Mouse (Mus musculus) common myeloid progenitor, adult 5-6 weeks (primary cell): ENCODE data around the gene Tctex1d4. TPM values are rescaled to one million over a fixed set of nuclear protein-coding genes. Genes with fewer than 3 reads are reported as not detected.

Experiments
- ATAC-seq: replicated peaks from 2 replicates; pipeline ENCODE4 v1.8.0; 2016; ENCODE audit warnings: low read depth, mild to moderate bottlenecking, moderate TSS enrichment, inconsistent platforms; ENCODE audit not compliant: poor library complexity, severe bottlenecking
- total RNA-seq: library from RNA; stranded (forward); fragments of 200-1000, 187-1606 nt; gene quantifications from 2 replicates; pipeline ENCODE4 v1.2.3, GENCODE M21; 2017

Gene Tctex1d4
- total RNA-seq, 1 experiment from 2014 or later = not detected

DNA sequence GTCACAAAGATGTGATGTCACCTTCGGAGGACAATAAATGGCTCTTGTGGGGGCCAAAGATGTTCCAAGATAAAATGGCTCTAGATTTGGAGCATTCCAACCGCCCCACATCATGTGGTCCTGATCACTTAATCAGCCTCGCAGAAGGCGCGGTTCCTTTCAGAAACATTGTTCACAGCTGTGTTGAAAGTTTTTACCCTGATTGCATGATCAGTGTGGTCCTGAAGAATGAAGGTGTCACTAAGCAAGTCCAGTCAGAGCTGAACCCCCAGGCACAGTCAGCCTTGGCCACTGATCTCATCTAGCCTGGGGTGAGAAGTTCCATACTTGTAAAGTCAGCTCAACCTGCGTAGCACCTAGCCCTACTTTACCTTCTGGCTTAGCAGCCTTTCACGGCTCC lies 8.7 kb upstream of the Tctex1d4 start:
- ATAC-seq = no peak

DNA sequence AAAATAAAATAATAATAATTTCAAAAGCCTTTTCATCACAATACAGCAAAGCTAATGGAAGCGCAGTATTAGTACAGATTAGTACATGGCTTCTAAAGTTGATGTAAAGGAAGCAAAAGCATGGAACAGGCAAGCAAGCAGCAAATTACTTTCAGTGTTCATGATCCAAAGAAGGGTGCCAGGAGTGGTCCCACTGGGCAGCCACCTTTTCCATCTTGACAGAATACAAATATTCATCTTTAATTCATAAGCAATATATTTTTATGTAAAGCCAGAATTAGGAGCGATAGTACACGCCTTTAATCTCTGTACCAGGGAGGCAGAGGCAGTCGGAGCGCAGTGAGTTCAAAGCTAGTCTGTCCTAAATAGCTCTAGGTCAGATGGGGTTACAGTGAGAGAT lies 7.0 kb upstream of the Tctex1d4 start:
- ATAC-seq = no peak

DNA sequence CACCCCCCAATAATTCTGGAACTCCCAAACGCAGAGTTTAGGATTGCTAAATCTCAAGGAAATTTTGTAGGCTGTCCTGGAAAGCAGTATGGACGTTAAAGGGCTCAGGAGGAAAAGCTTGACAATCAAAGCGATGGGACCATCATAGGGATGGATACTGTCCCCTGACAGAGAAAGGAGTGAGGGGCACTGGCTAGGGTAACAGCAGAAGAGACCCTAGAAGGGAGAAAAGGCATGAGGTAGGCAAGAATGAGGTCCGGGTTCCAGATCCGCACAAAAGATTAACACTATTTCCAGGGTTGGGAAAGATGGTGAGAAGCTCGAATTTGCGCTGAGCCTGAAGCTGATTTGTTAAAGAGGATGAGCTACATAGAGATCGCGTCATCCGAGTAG lies 6.5 kb upstream of the Tctex1d4 start:
- no peak for ATAC-seq

DNA sequence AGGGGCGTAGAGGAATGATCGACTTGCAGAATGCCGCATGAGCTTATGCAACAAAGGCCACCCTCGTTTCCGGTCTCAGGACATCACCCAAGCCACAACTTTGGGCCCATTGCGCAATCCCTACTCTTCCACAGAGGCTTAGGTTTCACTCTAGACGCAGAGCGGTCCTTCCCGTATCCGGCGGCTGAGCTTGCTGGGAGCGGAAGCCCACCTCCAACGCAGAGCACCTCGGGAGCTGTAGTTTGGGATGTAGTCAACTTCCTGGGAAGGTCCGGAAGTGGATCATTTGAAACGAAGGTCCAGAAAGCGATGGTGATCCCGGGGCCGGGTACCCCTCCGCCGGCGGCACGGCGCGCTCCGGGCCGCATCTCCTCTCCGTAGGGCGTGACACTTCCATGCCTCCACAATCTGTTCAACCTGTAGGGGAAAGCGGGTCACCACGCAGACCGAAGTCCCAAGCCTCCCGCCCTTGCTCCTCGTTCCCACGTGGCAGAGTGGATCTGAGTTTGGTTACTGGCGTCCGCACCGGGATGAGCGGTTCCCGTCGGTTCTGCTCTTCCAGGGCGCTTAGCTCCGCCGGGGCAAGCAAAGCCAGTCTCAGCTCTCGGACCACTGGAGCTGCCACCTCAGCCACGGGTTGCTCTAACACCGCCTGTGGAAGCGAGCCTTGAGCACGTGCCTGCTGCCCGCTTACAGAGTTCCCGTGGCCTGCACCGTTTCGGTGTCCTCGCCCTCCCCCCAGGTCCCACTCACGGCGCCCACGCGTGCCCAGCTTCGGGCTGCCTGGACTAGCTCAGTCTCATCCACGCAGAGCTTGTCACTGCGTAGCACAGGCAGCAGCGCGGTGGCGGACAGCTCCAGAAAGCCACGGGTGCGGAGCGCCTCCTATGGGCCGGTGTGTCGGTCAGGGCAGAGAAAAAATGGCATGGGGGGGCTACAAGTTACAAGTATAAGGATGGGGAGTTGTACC lies 5.9 kb upstream of the Tctex1d4 start:
- peak; percentile 67 for ATAC-seq

DNA sequence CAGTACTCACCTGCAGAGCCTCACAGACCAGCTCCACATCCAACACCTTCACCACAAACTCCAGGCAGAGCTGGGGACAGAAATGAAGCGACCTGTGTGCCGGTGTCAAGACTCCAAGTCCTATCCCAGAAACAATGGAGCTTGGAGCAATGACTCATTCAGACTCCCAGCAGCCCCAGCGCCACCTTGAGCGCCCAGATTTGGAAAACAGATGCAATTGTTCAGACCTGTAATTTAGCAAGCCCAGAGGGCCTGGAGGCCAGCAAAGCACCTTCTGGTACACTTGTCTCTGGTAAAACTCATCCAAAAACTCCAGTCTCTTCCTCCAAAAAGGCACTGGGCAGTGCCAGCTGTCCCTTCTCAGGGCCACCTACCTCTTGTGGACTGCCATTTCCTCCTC lies 4.4 kb upstream of the Tctex1d4 start:
- ATAC-seq = no peak

DNA sequence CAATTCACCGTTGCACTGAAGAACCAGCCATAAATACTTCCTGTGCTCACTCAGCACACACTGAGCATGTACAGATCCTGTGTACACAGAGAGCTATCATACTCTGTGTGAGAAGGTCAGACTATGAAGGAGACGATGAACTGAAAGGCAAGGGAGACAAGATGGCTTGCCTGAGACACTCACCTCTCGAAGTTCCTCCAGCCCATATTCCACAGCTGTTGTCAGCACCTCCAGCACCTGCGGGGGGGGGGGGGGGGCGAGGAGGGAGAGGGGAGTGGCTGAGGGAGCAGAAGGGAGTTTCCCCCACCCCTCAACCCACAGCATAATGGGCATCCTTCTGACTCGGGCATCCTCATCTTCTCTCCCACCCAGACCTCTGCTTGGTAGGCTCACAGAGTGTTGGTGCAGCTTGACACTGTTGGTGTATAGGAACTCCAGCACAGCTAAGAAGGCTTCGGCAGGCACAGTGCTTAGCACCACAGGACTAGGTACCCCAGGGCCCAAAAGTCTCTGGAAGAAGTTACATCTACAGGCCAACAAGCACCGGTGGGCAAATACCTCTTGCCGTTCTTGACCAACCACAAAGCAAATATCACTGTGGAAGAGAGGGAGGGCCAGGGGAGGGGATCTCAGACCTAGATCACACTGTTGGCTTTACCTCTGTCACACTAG lies 2.9 kb upstream of the Tctex1d4 start:
- ATAC-seq = no peak

DNA sequence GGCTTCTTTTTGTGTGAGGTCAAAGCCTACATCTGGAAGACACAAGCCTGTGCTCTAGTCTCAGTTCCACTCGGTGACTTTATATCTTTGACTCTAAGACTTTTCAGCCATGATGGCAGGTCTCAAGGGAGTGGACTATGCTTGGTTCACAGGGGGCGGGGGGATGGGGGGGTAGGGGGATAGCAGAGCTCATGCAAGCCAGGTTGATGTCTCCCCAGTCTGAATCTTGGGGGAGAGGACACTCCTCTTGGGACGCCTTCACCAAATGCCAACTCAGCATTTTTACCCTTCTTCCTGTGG lies 2.4 kb upstream of the Tctex1d4 start:
- ATAC-seq = no peak

DNA sequence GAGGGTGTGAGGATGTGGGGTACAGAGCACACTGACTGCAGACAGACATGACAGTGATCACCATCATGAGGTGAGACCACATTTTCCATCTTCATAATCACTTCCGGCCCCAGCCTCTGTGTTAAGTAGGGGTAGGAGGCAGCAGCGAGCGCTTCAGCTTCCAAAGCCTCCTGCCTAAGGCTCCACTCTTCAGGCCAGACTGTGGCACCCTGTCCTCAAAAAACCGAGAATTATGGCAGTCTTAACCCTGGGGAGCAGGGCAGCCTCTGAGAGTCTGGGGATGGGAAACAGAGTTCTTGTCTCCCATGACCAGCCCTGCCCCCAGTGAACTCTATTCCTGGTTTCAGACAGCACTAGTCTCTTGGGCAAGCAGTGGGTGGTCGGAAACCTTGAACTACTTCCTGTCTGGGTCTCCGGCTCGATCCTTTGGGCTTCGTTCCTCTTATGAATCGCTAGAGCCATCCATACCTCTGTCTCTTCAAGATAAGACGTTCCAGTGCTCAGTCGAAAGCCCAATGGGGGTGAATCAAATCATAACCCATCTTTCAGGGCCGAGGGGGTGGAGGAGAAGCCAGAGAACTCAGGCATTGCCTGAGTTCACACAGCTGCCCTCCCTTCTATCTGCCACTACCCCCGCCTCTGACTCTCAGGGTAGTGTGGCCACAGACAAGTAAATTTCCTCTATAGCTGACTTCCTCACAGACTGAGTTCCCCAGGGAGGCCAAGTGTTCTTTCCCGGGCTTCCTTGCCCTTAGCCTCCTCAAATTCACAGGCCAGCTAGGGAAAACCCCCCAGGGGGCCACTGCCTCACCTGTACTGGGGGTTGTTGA lies 1.9 kb upstream of the Tctex1d4 start:
- peak; percentile 31 for ATAC-seq

DNA sequence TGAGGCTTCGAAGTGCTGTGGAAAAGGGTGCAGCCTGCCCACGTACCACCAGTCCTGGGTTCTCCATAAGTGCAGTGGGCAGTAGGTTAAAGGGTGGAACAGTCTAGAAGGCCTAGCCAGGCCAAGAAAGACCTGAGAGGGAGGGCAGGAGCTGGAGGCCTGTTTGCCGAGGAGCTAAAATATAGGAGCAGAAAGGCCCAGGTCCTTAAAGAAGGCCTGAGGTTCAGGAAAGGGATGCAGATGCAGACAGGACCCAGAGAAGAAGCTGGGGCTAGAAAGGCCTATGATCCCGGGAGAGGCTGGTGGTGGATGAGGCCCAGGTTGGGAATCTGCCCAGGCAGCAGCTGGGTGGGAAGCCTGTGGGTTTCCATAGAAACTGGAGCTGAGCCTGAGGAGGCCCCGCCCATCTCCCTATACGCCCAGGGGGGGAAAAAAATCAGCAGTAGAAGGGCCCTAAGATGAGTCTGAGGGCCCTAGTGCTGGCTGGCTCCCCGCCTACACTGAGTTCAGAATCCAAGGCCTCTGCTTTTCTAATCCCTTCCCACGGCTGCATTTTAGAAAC lies 1.2 kb upstream of the Tctex1d4 start, which contains the start of gene Btbd19:
Btbd19 (minus strand) TSS at position 378 of the 562 bp plus-strand sequence.
- ATAC-seq = no peak

DNA sequence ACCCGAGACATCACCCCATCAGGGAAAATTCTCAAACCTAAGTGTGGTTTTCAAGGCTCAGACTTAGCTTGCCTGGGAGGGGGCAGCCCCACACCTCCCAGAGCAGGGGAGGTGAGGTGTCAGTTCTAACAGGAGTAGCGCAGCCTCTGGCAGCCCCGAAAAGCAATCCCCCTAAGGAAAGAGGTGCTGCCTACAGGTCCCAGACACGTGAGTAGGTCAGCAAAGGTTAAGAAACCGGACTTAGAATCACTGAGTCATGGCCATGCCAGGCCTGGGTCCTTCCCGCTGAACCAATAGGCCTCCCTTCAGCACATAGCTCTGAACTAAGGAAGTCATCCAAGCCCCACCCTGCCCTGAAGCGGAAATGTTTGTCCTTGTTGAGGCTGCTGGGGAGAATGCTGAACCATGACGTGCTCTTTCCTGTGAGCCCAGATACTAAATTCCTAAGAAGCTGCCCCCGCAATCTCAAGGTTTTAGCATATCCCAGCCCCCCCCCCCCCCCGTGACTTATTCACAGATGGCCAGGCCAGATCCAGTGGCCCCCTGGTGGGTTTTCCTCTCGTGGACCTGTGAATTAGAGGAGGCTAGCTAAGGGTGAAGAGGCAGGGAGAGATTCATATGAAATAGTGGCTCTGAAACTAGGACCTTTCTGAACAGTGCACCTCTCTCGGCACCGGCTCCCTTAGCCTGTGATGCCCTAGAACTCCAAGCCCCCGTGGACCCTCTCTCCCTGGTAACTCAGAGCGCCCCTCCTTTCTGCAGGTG lies 502 bp upstream of the Tctex1d4 start:
- peak; percentile 45 for ATAC-seq

DNA sequence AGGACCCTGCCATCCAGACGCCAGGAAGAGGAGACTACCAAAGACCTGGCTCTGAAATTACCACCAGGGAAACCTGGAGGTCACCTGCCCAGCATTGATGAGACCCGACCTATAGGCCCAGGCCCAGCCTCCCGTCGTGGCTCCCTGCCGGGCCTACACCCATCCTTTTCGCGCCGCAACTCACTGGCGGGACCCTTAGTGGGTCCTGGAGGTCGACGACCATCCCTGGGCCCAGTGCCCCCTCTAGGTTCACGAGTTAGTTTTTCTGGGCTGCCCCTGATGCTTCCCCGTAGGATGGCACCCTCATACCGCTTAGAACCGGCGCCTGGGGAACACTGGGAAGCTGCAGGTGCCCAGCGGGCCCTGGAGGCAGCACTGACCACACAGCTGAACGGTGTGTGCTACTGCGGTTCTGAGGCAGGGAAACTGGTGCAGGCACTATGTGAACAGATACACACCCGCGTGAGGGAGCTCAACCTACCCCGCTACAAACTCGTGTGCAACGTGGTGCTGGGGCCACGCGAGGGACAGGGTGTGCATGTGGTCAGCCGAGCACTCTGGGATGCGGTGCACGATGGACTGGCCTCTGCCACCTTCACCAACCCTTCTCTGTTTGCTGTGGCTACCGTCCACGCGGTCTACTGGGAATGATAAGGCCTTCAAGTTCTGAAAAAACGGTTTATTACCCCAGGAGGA lies 1.5 kb downstream of the Tctex1d4 start:
- no peak for ATAC-seq

DNA sequence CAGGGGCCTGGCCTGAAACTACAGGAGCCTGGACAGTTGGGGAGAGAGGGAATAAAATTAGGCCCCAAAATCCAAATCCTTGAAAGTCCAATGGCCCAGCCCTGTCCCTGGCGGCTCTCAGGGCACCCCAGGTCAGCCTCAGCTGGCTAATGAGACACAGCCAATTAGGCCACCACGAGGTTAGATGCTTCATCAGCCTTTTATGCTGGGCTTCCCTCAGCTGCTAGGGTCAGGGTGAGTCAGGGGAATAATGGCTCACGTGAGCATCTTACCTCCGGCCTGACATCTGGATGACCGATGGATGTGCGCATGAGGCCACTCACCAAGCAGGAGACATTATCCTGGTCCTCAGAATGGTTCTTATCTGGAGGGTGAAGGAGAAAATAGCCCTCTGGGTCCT lies 4.2 kb downstream of the Tctex1d4 start:
- no peak for ATAC-seq

DNA sequence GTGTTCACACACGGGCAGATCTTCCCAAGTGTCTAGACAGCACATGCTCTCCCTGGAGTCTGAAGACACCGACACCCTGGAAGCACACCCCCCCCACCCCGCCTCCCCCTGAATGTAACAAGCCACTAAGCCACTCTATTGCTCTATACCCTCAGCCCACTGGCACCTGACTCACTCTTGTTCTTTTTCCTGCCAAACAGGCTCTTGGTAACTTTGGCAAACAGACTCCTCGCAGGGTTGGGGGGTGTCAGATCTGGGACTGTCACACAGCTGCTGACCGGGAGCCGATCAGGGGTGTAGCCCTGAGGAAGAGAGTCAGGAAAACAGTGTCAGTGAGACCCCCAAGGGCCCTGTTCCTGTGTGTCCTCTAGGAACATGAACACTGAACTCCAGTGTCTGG lies 4.6 kb downstream of the Tctex1d4 start:
- no peak for ATAC-seq

DNA sequence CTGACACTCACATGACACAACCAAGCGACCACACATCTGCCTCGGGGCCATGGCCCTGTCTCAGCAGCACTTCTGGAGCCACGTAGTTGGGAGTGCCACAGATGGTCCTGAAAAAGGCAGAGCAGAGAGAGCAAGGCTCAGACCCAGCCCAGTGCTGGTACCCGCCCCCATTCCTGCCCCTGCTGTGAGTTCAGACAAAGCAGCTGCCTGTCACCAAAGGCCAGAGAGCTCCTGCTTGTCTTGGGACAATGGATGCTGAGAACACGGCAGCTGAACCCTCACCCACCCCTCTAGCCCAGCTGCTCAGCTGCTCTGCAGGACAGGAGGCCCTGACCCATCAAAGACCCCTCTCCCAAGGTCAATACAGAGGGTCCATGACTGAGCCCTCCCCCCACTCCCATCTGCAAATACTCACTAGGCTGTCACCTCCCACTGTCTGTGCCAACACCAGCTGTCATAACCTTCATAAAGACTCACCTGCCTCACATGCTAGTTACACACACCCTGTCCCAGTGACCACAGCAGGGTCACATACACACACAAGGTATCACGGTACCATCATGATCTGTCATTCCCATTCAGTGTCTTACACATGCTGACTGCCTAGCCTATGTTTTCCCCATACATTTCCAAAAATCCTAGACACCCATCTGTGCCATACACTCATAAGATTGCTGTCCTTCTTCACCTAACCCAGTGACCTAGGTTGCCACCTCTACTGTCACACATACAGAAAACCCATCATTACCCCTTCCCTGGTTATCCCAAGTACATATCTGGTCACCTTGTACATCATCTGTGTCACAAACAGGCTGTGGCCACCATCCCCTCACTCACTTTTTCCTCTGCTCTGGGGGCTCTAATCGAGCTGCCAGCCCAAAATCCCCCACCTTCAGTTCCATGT lies 5.5 kb downstream of the Tctex1d4 start:
- no peak for ATAC-seq

DNA sequence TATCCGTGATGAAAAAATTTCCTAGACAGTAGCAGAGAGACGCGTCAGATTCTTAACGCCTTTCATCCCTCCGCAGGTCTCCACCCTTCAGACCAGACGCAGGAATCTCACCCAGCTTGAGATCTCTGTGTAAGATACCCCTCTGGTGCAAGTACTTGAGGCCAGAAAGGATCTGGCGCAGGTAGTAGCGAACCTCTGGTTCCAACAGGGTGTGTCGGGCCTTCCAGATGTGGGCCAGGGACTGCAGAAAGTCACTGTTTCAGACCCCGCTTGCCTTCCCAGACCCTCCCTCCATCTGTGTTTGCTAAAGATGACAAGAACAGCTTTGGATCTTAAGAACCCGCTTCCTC lies 6.2 kb downstream of the Tctex1d4 start:
- ATAC-seq = no peak

DNA sequence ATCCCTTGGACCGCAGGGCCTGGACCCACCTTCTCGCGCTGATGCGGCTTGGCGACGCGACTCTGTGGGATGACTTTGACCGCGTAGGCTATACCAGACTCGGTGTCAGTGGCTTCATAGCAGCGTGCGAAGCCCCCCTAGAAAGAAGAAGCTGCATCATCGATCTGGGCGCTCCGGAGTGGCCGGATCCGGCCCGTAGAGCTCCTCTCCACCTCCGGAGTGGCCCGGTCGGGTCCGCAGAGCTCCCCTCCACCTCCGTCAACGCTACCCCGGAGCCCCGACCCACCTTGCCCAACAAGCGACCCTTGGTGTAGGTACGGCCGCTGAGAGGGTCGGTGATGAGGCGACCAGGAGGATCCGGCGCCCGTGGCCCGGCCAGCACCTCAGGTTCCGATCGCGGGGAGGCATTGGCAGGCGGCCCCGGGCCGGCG lies 6.8 kb downstream of the Tctex1d4 start:
- ATAC-seq = 0 out of 2 replicates have a peak, but pooled peaks have one; percentile 7

DNA sequence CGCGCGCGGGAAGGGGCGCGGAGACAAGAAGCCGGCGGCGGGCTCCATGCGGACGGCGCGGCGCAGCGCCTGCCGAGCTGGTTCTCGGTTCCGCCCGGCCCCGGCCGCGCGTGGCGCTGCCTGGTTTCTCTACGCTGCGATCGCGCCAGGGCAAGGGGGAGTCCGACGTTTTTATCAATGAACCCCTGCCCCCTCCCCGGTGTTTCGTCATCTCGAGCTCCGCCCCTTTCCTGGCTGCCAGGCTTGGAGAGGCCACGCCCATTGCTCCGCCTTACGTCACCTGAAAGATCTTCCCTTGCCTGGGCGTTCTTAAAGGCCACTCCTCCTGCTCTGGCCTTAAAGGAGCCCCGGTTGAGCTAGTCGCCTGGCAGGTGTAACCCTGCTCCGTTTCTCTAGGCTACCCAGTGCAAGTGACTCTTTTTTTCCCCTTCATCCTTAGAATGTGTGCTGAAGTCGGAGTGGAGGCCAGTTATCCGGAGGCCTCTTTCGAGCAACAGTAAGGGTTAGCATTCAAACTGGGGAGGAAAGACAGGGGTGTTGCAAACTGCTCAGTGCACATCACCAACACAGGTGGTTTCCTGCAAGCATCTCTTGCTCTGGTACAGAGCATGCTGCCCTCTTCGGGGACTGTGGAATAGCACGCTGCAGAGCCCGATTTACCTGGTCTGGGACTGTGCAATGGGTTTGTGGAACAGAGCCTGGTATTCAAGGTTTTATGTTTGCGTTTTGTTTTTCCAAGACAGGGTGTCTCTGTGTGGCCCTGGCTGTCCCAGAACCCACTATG lies 7.4 kb downstream of the Tctex1d4 start, which contains the start of gene Plk3:
Plk3 (minus strand) TSS at position 147 of the 784 bp plus-strand sequence.
- peak; percentile 92 for ATAC-seq
